Mouse (Mus musculus) liver, embryonic 14.5 days (tissue): Measurements from ENCODE around the gene Utp3. TPM values are rescaled to one million over a fixed set of nuclear protein-coding genes. Genes with fewer than 3 reads are reported as not detected.
A peak's percentile ranks its signal among the peaks of the same experiment; 100 is the strongest.

ENCODE experiments used
- ATAC-seq: fragments of 200-750 bp; cut with Nextera tagmentation; 2 replicates; pipeline ENCODE4 v1.8.0; 2017; ENCODE audit warnings: moderate number of reproducible peaks, mild to moderate bottlenecking, moderate library complexity; ENCODE audit not compliant: insufficient read depth
- DNase-seq, 3 experiments: peaks; one replicate each; pipeline ENCODE4 v3.0.0-alpha.2; 2012 to 2013; ENCODE audit warnings: low read depth in 3 of 3, low spot score in 3 of 3
- H3K27ac ChIP-seq: fragments of 300-500 bp; sonication (generic); 2 replicates; pipeline ENCODE4 v1.5.1; 2014; ENCODE audit warnings: moderate library complexity, mild to moderate bottlenecking, control low read depth, inconsistent platforms
- H3K27me3 ChIP-seq: fragments of 300-500 bp; sonication (generic); 2 replicates; pipeline ENCODE4 v1.6.1; 2014; ENCODE audit warnings: mild to moderate bottlenecking, low read length, moderate library complexity; ENCODE audit not compliant: control insufficient read depth, insufficient read depth
- H3K36me3 ChIP-seq: fragments of 300-500 bp; sonication (generic); replicated peaks from 2 replicates; pipeline ENCODE4 v1.6.1; 2014; ENCODE audit warnings: low read depth; ENCODE audit not compliant: control insufficient read depth, insufficient read depth
- H3K4me1 ChIP-seq, 2 experiments: fragments of 200-500 bp in 1 of 2; fragments of 300-500 bp in 1 of 2; sonication (generic) in 1 of 2; replicated peaks; 2 replicates each; pipeline ENCODE4 v1.6.1; 2012 to 2014; ENCODE audit warnings: antibody characterized with exemption in 1 of 2, inconsistent platforms in 1 of 2, low read length in 1 of 2; ENCODE audit not compliant: control insufficient read depth in 2 of 2, insufficient read depth in 2 of 2
- H3K4me2 ChIP-seq: fragments of 300-500 bp; sonication (generic); 2 replicates; pipeline ENCODE4 v1.6.1; 2014; ENCODE audit warnings: low read depth, mild to moderate bottlenecking, control low read depth, moderate library complexity
- H3K4me3 ChIP-seq, 2 experiments: fragments of 200-500 bp in 1 of 2; fragments of 300-500 bp in 1 of 2; sonication (generic) in 1 of 2; 2 replicates each; pipeline ENCODE4 v1.5.1; 2012 to 2014; ENCODE audit warnings: low read depth in 2 of 2, low read length in 2 of 2, mild to moderate bottlenecking in 2 of 2, control low read depth in 1 of 2, inconsistent platforms in 1 of 2, moderate library complexity in 1 of 2; ENCODE audit not compliant: insufficient read depth in 1 of 2
- H3K9ac ChIP-seq: fragments of 300-500 bp; sonication (generic); replicated peaks from 2 replicates; pipeline ENCODE4 v1.6.1; 2014; ENCODE audit warnings: mild to moderate bottlenecking, control low read depth, moderate library complexity
- H3K9me3 ChIP-seq: fragments of 300-500 bp; sonication (generic); 2 replicates; pipeline ENCODE4 v1.6.1; 2016; ENCODE audit warnings: low read length, mixed read lengths; ENCODE audit not compliant: control insufficient read depth
- CTCF ChIP-seq: IDR thresholded peaks from 2 replicates; pipeline ENCODE4 v1.5.1; 2016; ENCODE audit warnings: antibody characterized with exemption, low read depth, control low read depth
- EP300 ChIP-seq: IDR thresholded peaks from 2 replicates; pipeline ENCODE4 v1.6.1; 2016; ENCODE audit warnings: antibody characterized with exemption, low read depth
- WGBS: fragments of 180-500 bp; shearing (Covaris S2); extraction: QIAGEN DNeasy Blood & Tissue Kit; methylation state at CpG from one replicate; pipeline ENCODE4 v1.1.7; 2014; ENCODE audit not compliant: insufficient replicate concordance; 5-methylcytosine and 5-hydroxymethylcytosine counted together
- polyA plus RNA-seq, 2 experiments: library from polyadenylated mRNA; depleted of rRNA in 1 of 2; stranded (reverse) in 1 of 2; unstranded in 1 of 2; fragments of >200 nt; fragmentation: Nextera tagmentation in 1 of 2; extraction: Ambion mirVana in 1 of 2; gene quantifications; 2 replicates each; pipeline versions ENCODE4 v1.2.1 to v1.2.3; 2012 to 2014

Utp3 gene
- polyA plus RNA-seq (2012; rRNA removed) (10.1 and 24.6 TPM in 2 replicates), polyA plus RNA-seq (2014; fragmentation: Nextera tagmentation; extraction: Ambion mirVana) (25.5 and 27.2 TPM in 2 replicates)

- no peaks in the 10 kb centered on the region for H3K9me3 ChIP-seq
- ATAC-seq (peak; percentile 93), DNase-seq (peak; percentile 97 to 98 (median 97))
- H3K27ac ChIP-seq, result peak within 1 kb of the TSS; percentile 60
- no peaks in the 10 kb centered on the region for H3K27me3 ChIP-seq
- H3K4me3 ChIP-seq, result peak within 1 kb of the TSS; percentile 85 to 99
- peak within 1 kb of the TSS; percentile 82 for H3K9ac ChIP-seq
- H3K4me1 ChIP-seq, result peaks cover 9 to 18% of the 10 kb centered on the region in 2 experiments
- no peaks in the 10 kb centered on the region for H3K36me3 ChIP-seq
- whole genome bisulfite sequencing, result under 1% methylated on average over 76 of the region's 76 CpGs
- TF ChIP-seq EP300 (peak; percentile 61), CTCF (peak; percentile 95)
- peak within 1 kb of the TSS; percentile 81 for H3K4me2 ChIP-seq
Observed at GRCm38 (mm10) chr5:88554086-88554886, at the start of gene Utp3. Utp3 (plus strand) TSS chr5:88554462.

GRCm38 (mm10) chr5:88508555-88508954, 45.7 kb upstream of the Utp3 start:
- peak in 1 of 3 experiments; percentile 1 for DNase-seq
- H3K27ac ChIP-seq, result no peak overlapping the region
- H3K9me3 ChIP-seq, result no peaks in the 10 kb centered on the region
- no peak overlapping the region for H3K9ac ChIP-seq
- no peaks in the 10 kb centered on the region for H3K36me3 ChIP-seq
- H3K4me3 ChIP-seq, result no peak overlapping the region
- no peaks in the 10 kb centered on the region for H3K27me3 ChIP-seq
- TF ChIP-seq CTCF (no peak), EP300 (no peak)
- no peak overlapping the region for H3K4me2 ChIP-seq
- 26% methylated on average over 1 of the region's 1 CpGs for WGBS
- no peaks in the 10 kb centered on the region for H3K4me1 ChIP-seq
- no peak for ATAC-seq

GRCm38 (mm10) chr5:88508990-88509389, 45.3 kb upstream of the Utp3 start:
- Histone ChIP-seq H3K4me1 (no peaks in the 10 kb centered on the region), H3K4me2 (no peak overlapping the region), H3K9ac (no peak overlapping the region), H3K9me3 (no peaks in the 10 kb centered on the region), H3K27me3 (no peaks in the 10 kb centered on the region), H3K36me3 (no peaks in the 10 kb centered on the region), H3K4me3 (no peak overlapping the region), H3K27ac (no peak overlapping the region)
- DNase-seq (no peak), ATAC-seq (no peak)
- 42% methylated on average over 1 of the region's 1 CpGs for WGBS
- TF ChIP-seq CTCF (no peak), EP300 (no peak)

- 4% methylated on average over 2 of the region's 2 CpGs for WGBS
- Histone ChIP-seq H3K27me3 (no peaks in the 10 kb centered on the region), H3K27ac (no peak overlapping the region), H3K4me1 (no peaks in the 10 kb centered on the region), H3K4me3 (no peak overlapping the region), H3K4me2 (no peak overlapping the region), H3K9me3 (no peaks in the 10 kb centered on the region), H3K9ac (no peak overlapping the region), H3K36me3 (no peaks in the 10 kb centered on the region)
- DNase-seq, result peak; percentile 10 to 19 (median 14)
- no peak for ATAC-seq
- no peak for TF ChIP-seq EP300
- peak; percentile 62; the same call in 1 of the 2 replicates for TF ChIP-seq CTCF
Observed at GRCm38 (mm10) chr5:88519232-88519631, 35.0 kb upstream of the Utp3 start.

- no peaks in the 10 kb centered on the region for H3K4me1 ChIP-seq
- 57% methylated on average over 3 of the region's 3 CpGs for WGBS
- no peak for TF ChIP-seq EP300
- no peak for TF ChIP-seq CTCF
- H3K27me3 ChIP-seq, result no peaks in the 10 kb centered on the region
- H3K9me3 ChIP-seq, result no peaks in the 10 kb centered on the region
- no peak within 1 kb of the TSS for H3K27ac ChIP-seq
- H3K36me3 ChIP-seq, result no peaks in the 10 kb centered on the region
- H3K4me2 ChIP-seq, result no peak within 1 kb of the TSS
- no peak within 1 kb of the TSS for H3K9ac ChIP-seq
- ATAC-seq, result no peak
- H3K4me3 ChIP-seq, result no peak within 1 kb of the TSS
- no peak for DNase-seq
Observed at GRCm38 (mm10) chr5:88527657-88528056, 26.6 kb upstream of the Utp3 start, which contains the start of gene Jchain. Jchain (minus strand) TSS chr5:88527891.
